Mouse (Mus musculus): ENCODE measurements at regions not wholly inside any gene's neighbourhood (a gene's known extent, or its start where the extent isn't known, plus 50 kb on each side); places are given as distances from the start of the nearest gene placed in this dataset.

DNA sequence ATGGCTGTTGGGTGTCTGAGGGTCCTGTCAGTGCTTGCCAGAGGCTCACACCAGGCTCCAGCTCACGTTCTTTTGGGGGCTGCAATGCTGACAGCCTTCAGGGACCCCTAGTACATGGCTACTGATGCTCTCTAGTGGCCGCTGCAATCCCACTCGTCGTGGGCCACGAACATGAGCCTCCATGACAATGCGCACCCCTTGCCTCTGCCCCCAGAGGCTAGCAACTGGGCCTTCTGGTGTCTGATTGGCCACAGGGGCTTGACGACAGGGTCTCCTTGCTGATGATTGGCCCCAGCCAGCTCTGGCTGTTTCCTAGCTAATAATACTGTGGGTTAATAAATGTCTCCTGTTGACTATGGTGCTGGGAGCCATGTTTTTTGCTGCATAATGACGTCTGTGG, 61.1 kb downstream of the Rtl1 start:
- no peak overlapping the region for H3K4me2 ChIP-seq (ENCODE audit: low read length)
- DNase-seq (ENCODE audit: low spot score), result no peak
- WGBS, result 79% methylated on average over 8 of the region's 8 CpGs

DNA sequence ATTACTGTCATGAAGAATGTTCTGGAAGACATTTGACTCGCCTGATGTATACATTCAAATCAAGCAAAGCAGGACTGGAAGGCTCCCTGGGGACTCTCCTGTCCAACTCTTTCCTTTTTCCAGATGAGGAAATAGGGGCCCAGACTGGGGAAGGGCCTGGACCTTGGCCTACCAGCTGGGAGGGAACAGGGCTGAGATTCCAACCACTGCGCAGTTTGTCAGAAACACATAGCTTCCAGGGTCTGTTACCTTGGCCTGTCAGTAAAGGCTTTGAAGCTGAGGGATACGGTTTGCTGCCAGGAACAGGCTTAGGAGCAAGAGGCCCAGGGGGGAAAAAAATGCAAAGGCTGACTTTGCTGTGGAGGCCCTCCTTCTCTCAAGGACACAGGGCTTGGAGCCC, 61.5 kb downstream of the Rtl1 start:
- Histone ChIP-seq H3K4me3 (replicated peaks; ENCODE audit: low read depth, low read length) (no peak overlapping the region), H3K9me3 (replicated peaks; ENCODE audit: low read length) (peaks cover 13% of the 10 kb centered on the region), H3K36me3 (ENCODE audit: insufficient read depth, low read length) (no peaks in the 10 kb centered on the region), H3K27me3 (ENCODE audit: insufficient read depth, low read length) (no peaks in the 10 kb centered on the region), H3K4me1 (replicated peaks; ENCODE audit: insufficient read depth, low read length) (no peaks in the 10 kb centered on the region), H3K4me2 (ENCODE audit: low read length) (no peak overlapping the region), H3K9ac (ENCODE audit: low read depth, low read length) (no peak overlapping the region), H3K27ac (no peak overlapping the region)
- 89% methylated on average over 3 of the region's 3 CpGs for WGBS
- DNase-seq (ENCODE audit: low spot score), result no peak
- no peak for ATAC-seq (replicated peaks; ENCODE audit: low FRiP score, low read depth)
- no peak for TF ChIP-seq CTCF (IDR thresholded peaks at IDR 0.05; ENCODE audit: low read depth)

More for the DNA sequence above, 61.1 kb downstream of the Rtl1 start:
- TF ChIP-seq CTCF (IDR thresholded peaks at IDR 0.05; ENCODE audit: low read depth), result no peak
- peaks cover 13% of the 10 kb centered on the region for H3K9me3 ChIP-seq (replicated peaks; ENCODE audit: low read length)
- no peaks in the 10 kb centered on the region for H3K4me1 ChIP-seq (replicated peaks; ENCODE audit: insufficient read depth, low read length)
- H3K9ac ChIP-seq (ENCODE audit: low read depth, low read length), result no peak overlapping the region
- no peaks in the 10 kb centered on the region for H3K27me3 ChIP-seq (ENCODE audit: insufficient read depth, low read length)
- no peak for ATAC-seq (replicated peaks; ENCODE audit: low FRiP score, low read depth)
- no peak overlapping the region for H3K27ac ChIP-seq
- H3K36me3 ChIP-seq (ENCODE audit: insufficient read depth, low read length), result no peaks in the 10 kb centered on the region
- no peak overlapping the region for H3K4me3 ChIP-seq (replicated peaks; ENCODE audit: low read depth, low read length)

DNA sequence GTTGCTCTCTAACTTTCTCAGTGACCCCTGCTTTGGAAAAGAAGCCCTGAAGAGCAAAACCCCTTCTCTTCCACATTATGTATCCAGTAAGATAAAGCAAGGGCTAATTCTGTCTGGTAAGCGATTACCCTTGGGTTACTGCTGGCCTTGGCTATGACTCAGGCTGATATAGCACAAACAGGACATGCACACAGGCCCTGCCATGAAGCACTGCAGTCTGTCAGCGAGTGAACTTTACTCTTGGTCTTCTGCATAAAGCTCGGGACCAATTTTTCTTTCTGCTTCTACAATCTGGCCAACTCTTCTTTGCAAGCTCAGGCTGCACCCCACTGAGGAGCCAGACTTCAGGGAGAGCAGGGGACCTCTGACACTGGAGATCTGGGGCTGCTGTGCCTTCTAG, 63.6 kb downstream of the Rtl1 start:
- H3K4me2 ChIP-seq (ENCODE audit: low read length), result no peak overlapping the region
- H3K27ac ChIP-seq, result no peak overlapping the region
- H3K9ac ChIP-seq (ENCODE audit: low read depth, low read length), result no peak overlapping the region
- no peak for TF ChIP-seq CTCF (IDR thresholded peaks at IDR 0.05; ENCODE audit: low read depth)
- no peak overlapping the region for H3K4me3 ChIP-seq (replicated peaks; ENCODE audit: low read depth, low read length)
- WGBS, result 83% methylated on average over 3 of the region's 3 CpGs
- peaks cover 10% of the 10 kb centered on the region for H3K9me3 ChIP-seq (replicated peaks; ENCODE audit: low read length)
- ATAC-seq (replicated peaks; ENCODE audit: low FRiP score, low read depth), result no peak
- H3K36me3 ChIP-seq (ENCODE audit: insufficient read depth, low read length), result no peaks in the 10 kb centered on the region
- no peaks in the 10 kb centered on the region for H3K27me3 ChIP-seq (ENCODE audit: insufficient read depth, low read length)
- no peak for DNase-seq (ENCODE audit: low spot score)
- no peaks in the 10 kb centered on the region for H3K4me1 ChIP-seq (replicated peaks; ENCODE audit: insufficient read depth, low read length)

DNA sequence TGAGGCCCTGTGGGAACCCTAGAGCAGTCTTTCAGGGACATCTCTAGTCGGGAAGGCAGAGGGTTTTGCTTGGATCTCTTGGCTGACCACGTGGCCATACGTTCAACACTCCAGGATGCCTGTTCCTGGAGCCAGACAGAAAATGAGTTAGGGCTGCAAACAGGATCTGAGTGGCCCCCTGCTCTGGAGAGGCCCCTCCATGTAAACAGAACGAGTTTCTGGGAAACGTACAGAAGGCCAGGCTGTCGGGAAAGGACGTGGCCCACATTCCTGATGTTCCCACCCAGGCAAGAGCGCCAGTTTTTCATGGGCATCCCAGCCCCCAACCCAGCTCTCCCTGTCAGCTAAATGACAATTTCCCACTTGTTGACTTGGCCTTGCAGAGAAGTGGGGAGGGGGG, 67.7 kb downstream of the Rtl1 start:
- Histone ChIP-seq H3K9me3 (replicated peaks; ENCODE audit: low read length) (peaks cover 3% of the 10 kb centered on the region; the same call in 1 of the 2 replicates), H3K27me3 (ENCODE audit: insufficient read depth, low read length) (no peaks in the 10 kb centered on the region), H3K4me3 (replicated peaks; ENCODE audit: low read depth, low read length) (no peak overlapping the region), H3K27ac (no peak overlapping the region), H3K4me2 (ENCODE audit: low read length) (no peak overlapping the region), H3K4me1 (replicated peaks; ENCODE audit: insufficient read depth, low read length) (no peaks in the 10 kb centered on the region), H3K36me3 (ENCODE audit: insufficient read depth, low read length) (no peaks in the 10 kb centered on the region), H3K9ac (ENCODE audit: low read depth, low read length) (no peak overlapping the region)
- no peak for TF ChIP-seq CTCF (IDR thresholded peaks at IDR 0.05; ENCODE audit: low read depth)
- WGBS, result 50% methylated on average over 8 of the region's 8 CpGs
- no peak for DNase-seq (ENCODE audit: low spot score)
- no peak for ATAC-seq (replicated peaks; ENCODE audit: low FRiP score, low read depth)

DNA sequence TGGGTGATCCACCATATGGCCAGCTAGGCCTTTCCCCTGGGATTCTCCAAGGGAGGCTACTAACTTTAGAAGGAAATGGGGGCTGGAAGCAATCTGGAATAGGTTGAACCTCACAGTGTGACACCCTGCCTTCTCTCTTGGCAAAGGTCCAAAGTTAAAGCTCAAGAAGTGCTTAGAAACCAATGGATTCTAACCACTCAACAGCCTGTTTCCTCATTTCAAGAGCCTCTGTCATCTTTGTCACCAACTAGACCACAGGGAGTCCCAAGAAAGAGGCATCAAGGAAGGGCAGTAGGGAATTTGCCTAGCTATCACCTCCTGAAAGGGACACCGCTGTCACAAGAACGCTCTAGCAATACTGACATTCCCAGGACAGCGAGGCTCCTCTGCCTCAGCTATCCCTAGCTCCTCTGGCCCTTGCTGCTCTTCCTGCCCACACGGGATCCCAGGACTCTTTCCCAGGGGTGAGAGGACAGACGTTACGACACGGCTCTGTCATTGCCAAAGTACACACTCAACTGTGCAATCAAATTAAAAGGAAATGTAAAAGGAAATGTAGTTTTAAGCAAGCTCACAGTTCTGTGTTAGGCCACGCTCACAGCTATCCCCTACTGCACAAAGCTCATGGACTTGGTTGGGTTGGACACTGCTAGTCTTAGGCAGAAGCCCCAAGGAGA, 68.6 kb downstream of the Rtl1 start:
- DNase-seq (ENCODE audit: low spot score) (no peak), ATAC-seq (replicated peaks; ENCODE audit: low FRiP score, low read depth) (no peak)
- H3K4me1 ChIP-seq (replicated peaks; ENCODE audit: insufficient read depth, low read length), result no peaks in the 10 kb centered on the region

DNA sequence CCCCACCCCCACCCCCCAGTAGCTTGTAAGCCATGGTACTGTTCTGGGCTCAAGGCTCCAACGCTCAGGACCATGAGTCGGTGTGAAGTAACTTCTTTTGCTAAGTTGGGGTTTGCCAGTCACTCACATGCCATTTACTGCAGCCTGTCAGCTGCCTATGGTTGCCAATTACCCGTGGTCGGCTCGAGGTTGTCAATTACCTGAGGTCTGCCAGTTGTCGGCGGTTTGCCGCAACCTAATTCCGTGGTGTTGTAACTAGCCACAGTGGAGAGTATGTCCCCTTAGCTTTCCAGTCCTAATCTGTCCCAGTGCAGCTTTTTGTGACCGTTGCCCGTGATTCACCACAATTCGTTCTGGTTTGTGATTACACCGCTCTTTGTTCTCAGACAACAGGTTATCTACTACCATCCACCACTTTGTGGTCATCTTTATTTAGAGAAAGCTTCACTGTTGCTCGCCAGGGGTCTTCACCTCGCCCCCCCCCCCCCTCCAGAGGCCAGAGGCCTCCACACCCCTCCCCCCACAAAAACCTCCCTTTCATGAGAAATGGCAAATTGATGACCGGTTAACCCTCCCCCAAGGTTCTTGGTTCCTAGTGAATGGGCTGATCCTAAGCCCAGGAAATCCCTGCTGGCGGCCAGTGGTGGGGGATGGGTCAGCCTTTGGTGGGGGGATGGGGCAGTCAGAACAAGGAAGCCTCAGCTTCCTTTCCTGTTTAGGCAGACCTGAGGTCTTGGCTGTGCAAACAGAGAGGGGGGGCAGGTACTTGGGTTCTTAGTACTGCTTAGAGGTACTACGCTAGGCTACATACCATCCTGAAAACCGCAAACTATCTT, 69.7 kb downstream of the Rtl1 start:
- ATAC-seq (replicated peaks; ENCODE audit: low FRiP score, low read depth), result no peak
- TF ChIP-seq CTCF (IDR thresholded peaks at IDR 0.05; ENCODE audit: low read depth), result no peak
- peaks cover 3% of the 10 kb centered on the region; the same call in 1 of the 2 replicates for H3K9me3 ChIP-seq (replicated peaks; ENCODE audit: low read length)
- H3K4me3 ChIP-seq (replicated peaks; ENCODE audit: low read depth, low read length), result no peak overlapping the region
- no peak for DNase-seq (ENCODE audit: low spot score)
- H3K4me1 ChIP-seq (replicated peaks; ENCODE audit: insufficient read depth, low read length), result no peaks in the 10 kb centered on the region
- no peak overlapping the region for H3K4me2 ChIP-seq (ENCODE audit: low read length)
- H3K27me3 ChIP-seq (ENCODE audit: insufficient read depth, low read length), result no peaks in the 10 kb centered on the region
- WGBS, result 57% methylated on average over 19 of the region's 19 CpGs
- H3K36me3 ChIP-seq (ENCODE audit: insufficient read depth, low read length), result no peaks in the 10 kb centered on the region
- H3K9ac ChIP-seq (ENCODE audit: low read depth, low read length), result no peak overlapping the region
- H3K27ac ChIP-seq, result no peak overlapping the region

More for the DNA sequence above, 68.6 kb downstream of the Rtl1 start:
- H3K36me3 ChIP-seq (ENCODE audit: insufficient read depth, low read length), result no peaks in the 10 kb centered on the region
- no peaks in the 10 kb centered on the region for H3K27me3 ChIP-seq (ENCODE audit: insufficient read depth, low read length)
- H3K27ac ChIP-seq, result no peak overlapping the region
- no peak overlapping the region for H3K4me2 ChIP-seq (ENCODE audit: low read length)
- H3K4me3 ChIP-seq (replicated peaks; ENCODE audit: low read depth, low read length), result no peak overlapping the region
- no peak overlapping the region for H3K9ac ChIP-seq (ENCODE audit: low read depth, low read length)
- 67% methylated on average over 8 of the region's 8 CpGs for WGBS
- TF ChIP-seq CTCF (IDR thresholded peaks at IDR 0.05; ENCODE audit: low read depth), result no peak
- peaks cover 3% of the 10 kb centered on the region; the same call in 1 of the 2 replicates for H3K9me3 ChIP-seq (replicated peaks; ENCODE audit: low read length)
